ENCODE assay signal across 12 mouse cellular contexts in the genomic region with DNA sequence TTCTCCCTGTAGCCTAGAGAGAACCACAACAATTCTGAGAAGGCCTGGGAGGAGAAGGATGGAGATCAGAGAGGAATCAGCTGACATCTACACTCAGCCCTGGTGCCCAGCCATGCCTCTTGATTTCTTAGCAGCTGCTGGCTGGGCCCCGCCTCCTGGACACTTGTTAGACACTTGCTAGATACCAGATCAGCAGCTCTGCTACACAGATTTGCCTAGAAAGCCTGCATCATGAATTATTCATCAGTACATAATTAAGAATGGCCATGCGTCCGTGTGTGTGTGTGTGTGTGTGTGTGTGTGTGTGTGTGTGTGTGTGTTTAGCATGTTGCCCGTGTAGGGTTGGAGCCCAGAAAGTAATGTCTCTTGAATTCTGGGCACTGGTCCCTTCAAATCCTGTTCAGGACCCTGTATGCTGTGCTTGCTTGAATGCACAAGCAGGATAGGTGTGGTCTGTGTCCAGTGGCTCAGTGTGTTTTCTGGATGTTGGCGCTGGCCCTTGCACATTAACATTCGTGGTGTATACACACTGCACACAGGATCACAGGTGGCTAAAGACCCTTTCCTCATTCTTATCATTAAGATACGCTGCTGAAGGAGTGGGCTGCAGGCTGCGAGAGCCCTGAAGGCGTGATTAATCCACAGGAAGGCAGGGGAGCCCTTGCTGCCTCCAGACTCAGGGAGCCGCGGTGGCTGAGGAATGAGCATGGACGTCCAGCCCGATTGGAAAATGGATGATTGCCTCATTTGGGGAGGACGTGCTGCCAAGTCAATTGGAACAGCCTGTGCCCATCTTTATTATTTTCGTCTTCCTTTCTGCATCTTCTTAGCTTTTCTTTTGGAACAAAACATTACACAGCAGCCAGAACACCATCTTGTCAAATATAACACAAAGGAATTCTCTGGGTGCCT.
DNase-seq lines count a peak whose midpoint lies in the region; ATAC-seq and TF ChIP-seq lines count a peak whose summit lies in the region.
"Had no signal": no experiment of that assay in that cellular context is flagged by ENCODE, and none has a peak within 500 bp of the region (broad histone marks: within the 10 kb centered on the region; RNA-seq: fewer than 3 reads in every experiment).

No protein-coding gene starts in this region.

- peak; percentile 60 for DNase-seq in layer of hippocampus, adult 9-11 months
- no peak for DNase-seq in layer of hippocampus, postnatal 25 days (ENCODE audit: extremely low spot score in 1 of 2, low spot score in 1 of 2)
- peak; percentile 72 for DNase-seq in embryonic facial prominence, embryonic 14.5 days (ENCODE audit: low spot score)
- DNase-seq in midbrain, postnatal 0 days (ENCODE audit: low spot score), result peak; percentile 84
- no peak for DNase-seq in limb, embryonic 10.5 days (ENCODE audit: low spot score)
- no peak for DNase-seq in MN1 (ENCODE audit: low spot score)
- DNase-seq in thymus, postnatal 4 days, result no peak
- DNase-seq: adrenal gland, adult 2 months; heart, postnatal 36 days had no signal

- no peak for TF ChIP-seq CTCF in midbrain, postnatal 0 days (IDR thresholded peaks at IDR 0.05)

- no peaks in the 10 kb centered on the region for H3K36me3 ChIP-seq in embryonic facial prominence, embryonic 14.5 days (ENCODE audit: control insufficient read depth, insufficient read depth, low read length)
- no peaks in the 10 kb centered on the region for H3K36me3 ChIP-seq in hindbrain, embryonic 12.5 days
- H3K36me3 ChIP-seq in midbrain, postnatal 0 days (ENCODE audit: insufficient read depth, low read length), result no peaks in the 10 kb centered on the region
- no peaks in the 10 kb centered on the region for H3K36me3 ChIP-seq in limb, embryonic 10.5 days
- H3K36me3 ChIP-seq: embryonic facial prominence, embryonic 13.5 days had no signal

- H3K27ac ChIP-seq in embryonic facial prominence, embryonic 14.5 days (replicated peaks; ENCODE audit: low read depth, low read length), result no peak overlapping the region
- H3K27ac ChIP-seq in hindbrain, embryonic 12.5 days, result peak overlapping the region; percentile 66
- peak overlapping the region; percentile 8; the same call in 1 of the 2 replicates for H3K27ac ChIP-seq in midbrain, postnatal 0 days (ENCODE audit: low read depth, low read length)
- no peak overlapping the region for H3K27ac ChIP-seq in limb, embryonic 10.5 days
- H3K27ac ChIP-seq: embryonic facial prominence, embryonic 13.5 days had no signal

- H3K27me3 ChIP-seq in embryonic facial prominence, embryonic 14.5 days (replicated peaks; ENCODE audit: control insufficient read depth, insufficient read depth, low read length), result no peaks in the 10 kb centered on the region
- H3K27me3 ChIP-seq in hindbrain, embryonic 12.5 days, result no peaks in the 10 kb centered on the region
- H3K27me3 ChIP-seq in midbrain, postnatal 0 days (ENCODE audit: insufficient read depth, low read length), result no peaks in the 10 kb centered on the region
- H3K27me3 ChIP-seq in limb, embryonic 10.5 days (ENCODE audit: low read depth, poor library complexity, severe bottlenecking), result no peaks in the 10 kb centered on the region
- H3K27me3 ChIP-seq: embryonic facial prominence, embryonic 13.5 days had no signal

- ATAC-seq in embryonic facial prominence, embryonic 14.5 days (ENCODE audit: low read depth), result 0 out of 2 replicates have a peak, but pooled peaks have one; percentile 24
- peak; percentile 84 for ATAC-seq in hindbrain, embryonic 12.5 days (ENCODE audit: low FRiP score)
- ATAC-seq in midbrain, postnatal 0 days (ENCODE audit: low FRiP score), result peak; percentile 57

- H3K4me1 ChIP-seq in embryonic facial prominence, embryonic 14.5 days (ENCODE audit: control insufficient read depth, insufficient read depth, low read length), result peaks cover 19% of the 10 kb centered on the region; the same call in 1 of the 2 replicates
- H3K4me1 ChIP-seq in hindbrain, embryonic 12.5 days, result peaks cover 59% of the 10 kb centered on the region
- H3K4me1 ChIP-seq in midbrain, postnatal 0 days (ENCODE audit: insufficient read depth, low read length), result peaks cover 6% of the 10 kb centered on the region
- H3K4me1 ChIP-seq in limb, embryonic 10.5 days, result peaks cover 61% of the 10 kb centered on the region
- H3K4me1 ChIP-seq: megakaryocyte, embryonic 14.5 days had no signal

- H3K4me2 ChIP-seq in embryonic facial prominence, embryonic 14.5 days (ENCODE audit: low read depth, low read length), result no peak overlapping the region
- H3K4me2 ChIP-seq in hindbrain, embryonic 12.5 days (replicated peaks), result peak overlapping the region; percentile 5; the same call in 1 of the 2 replicates
- peak overlapping the region; percentile 13; the same call in 1 of the 2 replicates for H3K4me2 ChIP-seq in midbrain, postnatal 0 days (ENCODE audit: low read depth, low read length, poor library complexity, severe bottlenecking)
- H3K4me2 ChIP-seq: embryonic facial prominence, embryonic 13.5 days had no signal

- no peaks in the 10 kb centered on the region for H3K9me3 ChIP-seq in embryonic facial prominence, embryonic 14.5 days (ENCODE audit: control insufficient read depth, low read length)
- no peaks in the 10 kb centered on the region for H3K9me3 ChIP-seq in hindbrain, embryonic 12.5 days (replicated peaks)
- H3K9me3 ChIP-seq in midbrain, postnatal 0 days (ENCODE audit: low read length), result no peaks in the 10 kb centered on the region
- no peaks in the 10 kb centered on the region for H3K9me3 ChIP-seq in limb, embryonic 10.5 days (replicated peaks)
- H3K9me3 ChIP-seq: embryonic facial prominence, embryonic 13.5 days had no signal

- no peak overlapping the region for H3K4me3 ChIP-seq in embryonic facial prominence, embryonic 14.5 days (ENCODE audit: low read depth, low read length)
- H3K4me3 ChIP-seq in hindbrain, embryonic 12.5 days, result no peak overlapping the region
- H3K4me3 ChIP-seq in midbrain, postnatal 0 days (ENCODE audit: low read depth, low read length), result no peak overlapping the region
- H3K4me3 ChIP-seq in limb, embryonic 10.5 days, result no peak overlapping the region
- H3K4me3 ChIP-seq: embryonic facial prominence, embryonic 13.5 days; megakaryocyte, embryonic 14.5 days had no signal

- no peak overlapping the region for H3K9ac ChIP-seq in embryonic facial prominence, embryonic 14.5 days (ENCODE audit: low read depth, low read length)
- no peak overlapping the region for H3K9ac ChIP-seq in hindbrain, embryonic 12.5 days
- H3K9ac ChIP-seq in midbrain, postnatal 0 days (replicated peaks; ENCODE audit: low read length, poor library complexity, severe bottlenecking), result peak overlapping the region; percentile 33; the same call in 1 of the 2 replicates
- H3K9ac ChIP-seq: embryonic facial prominence, embryonic 13.5 days had no signal

- WGBS in embryonic facial prominence, embryonic 14.5 days, result 49% methylated on average over 15 of the region's 15 CpGs
- WGBS in hindbrain, embryonic 12.5 days, result 38% methylated on average over 15 of the region's 15 CpGs
- 19% methylated on average over 15 of the region's 15 CpGs for WGBS in midbrain, postnatal 0 days
- WGBS in limb, embryonic 10.5 days, result 77% methylated on average over 15 of the region's 15 CpGs

Comparison
In these comparisons a context has a peak if more than half of its experiments do, and no peak if none do; other contexts are left out.
1. DNase-seq: peak in layer of hippocampus, adult 9-11 months (single experiment), embryonic facial prominence, embryonic 14.5 days (single experiment) and midbrain, postnatal 0 days (single experiment); none in layer of hippocampus, postnatal 25 days (0 of 2), limb, embryonic 10.5 days (single experiment), MN1 (single experiment) and thymus, postnatal 4 days (single experiment).
2. ATAC-seq: peak in every context shown above with its lines; median percentile 84 in hindbrain, embryonic 12.5 days; 57 in midbrain, postnatal 0 days; 24 in embryonic facial prominence, embryonic 14.5 days.
3. H3K27ac ChIP-seq: peak in hindbrain, embryonic 12.5 days (single experiment) and midbrain, postnatal 0 days (single experiment); none in embryonic facial prominence, embryonic 14.5 days (single experiment) and limb, embryonic 10.5 days (single experiment).